In the genomic region with DNA sequence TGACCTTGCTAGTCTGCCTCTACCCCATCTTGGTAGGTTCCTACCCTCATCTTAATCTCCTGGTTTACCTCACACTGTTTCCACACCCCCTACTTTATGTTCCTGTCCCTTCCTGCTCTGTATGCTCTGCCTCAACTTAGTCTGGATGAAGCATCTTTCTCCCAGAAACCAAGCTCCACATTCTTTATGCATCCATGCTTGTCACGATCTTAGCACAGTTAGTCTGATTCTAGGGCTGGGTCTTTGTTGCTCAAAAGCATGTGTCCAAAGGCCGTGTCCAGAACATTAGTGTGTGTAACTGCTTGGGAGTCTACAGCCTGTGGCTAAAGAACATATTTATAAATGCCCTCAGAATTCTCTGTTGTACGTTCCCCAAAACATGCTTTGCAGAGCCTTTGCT, we compare ENCODE assay signal across 9 mouse cellular contexts. TPM values are rescaled to one million over a fixed set of nuclear protein-coding genes. Genes with fewer than 3 reads are reported as not detected.
A peak's percentile ranks its signal among the peaks of the same experiment; 100 is the strongest.
DNase-seq lines count a peak whose midpoint lies in the region; ATAC-seq and TF ChIP-seq lines count a peak whose summit lies in the region.
"Had no signal": no experiment of that assay in that cellular context is flagged by ENCODE, and none has a peak within 500 bp of the region (broad histone marks: within the 10 kb centered on the region; RNA-seq: fewer than 3 reads in every experiment).

No protein-coding gene starts in this region.

- no peak for TF ChIP-seq CTCF in kidney, postnatal 0 days (IDR thresholded peaks at IDR 0.05; ENCODE audit: low read depth)

- ATAC-seq in kidney, postnatal 0 days (replicated peaks; ENCODE audit: low FRiP score, low read depth): no peak
- ATAC-seq in embryonic facial prominence, embryonic 12.5 days (ENCODE audit: insufficient number of reproducible peaks, insufficient read depth, low FRiP score, low TSS enrichment): no peak
- no peak for ATAC-seq in hindbrain, embryonic 14.5 days (ENCODE audit: low FRiP score)
- ATAC-seq in midbrain, embryonic 12.5 days (ENCODE audit: low FRiP score, low read depth): no peak

- no peak for DNase-seq in kidney, postnatal 0 days (ENCODE audit: low spot score)
- DNase-seq in kidney, postnatal 14 days: no peak
- no peak for DNase-seq in hindbrain, embryonic 14.5 days (ENCODE audit: low spot score)
- DNase-seq in cerebellum, postnatal 36 days: no peak
- no peak for DNase-seq in cerebellum, adult 11 months
- DNase-seq in heart, adult 18-20 months: no peak
- DNase-seq: heart, adult 11 months had no signal

- peak overlapping the region; percentile 88; the same call in 1 of the 2 replicates for H3K4me2 ChIP-seq in kidney, postnatal 0 days (ENCODE audit: low read length)
- peak overlapping the region; percentile 80 for H3K4me2 ChIP-seq in embryonic facial prominence, embryonic 12.5 days (replicated peaks)
- H3K4me2 ChIP-seq in hindbrain, embryonic 14.5 days (replicated peaks): peak overlapping the region; percentile 55
- peak overlapping the region; percentile 92 for H3K4me2 ChIP-seq in midbrain, embryonic 12.5 days (replicated peaks)

- no peaks in the 10 kb centered on the region for H3K36me3 ChIP-seq in kidney, postnatal 0 days (ENCODE audit: insufficient read depth, low read length)
- H3K36me3 ChIP-seq in embryonic facial prominence, embryonic 12.5 days: no peaks in the 10 kb centered on the region
- H3K36me3 ChIP-seq in hindbrain, embryonic 14.5 days (replicated peaks; ENCODE audit: control insufficient read depth, insufficient read depth): no peaks in the 10 kb centered on the region
- 0 out of 2 replicates have a peak, but pooled peaks cover 6% of the 10 kb centered on the region for H3K36me3 ChIP-seq in midbrain, embryonic 12.5 days

- H3K9me3 ChIP-seq in kidney, postnatal 0 days (replicated peaks; ENCODE audit: low read length): no peaks in the 10 kb centered on the region
- no peaks in the 10 kb centered on the region for H3K9me3 ChIP-seq in embryonic facial prominence, embryonic 12.5 days
- no peaks in the 10 kb centered on the region for H3K9me3 ChIP-seq in hindbrain, embryonic 14.5 days (ENCODE audit: control insufficient read depth, low read length)
- H3K9me3 ChIP-seq in midbrain, embryonic 12.5 days: no peaks in the 10 kb centered on the region

- H3K4me3 ChIP-seq in kidney, postnatal 0 days (replicated peaks; ENCODE audit: low read depth, low read length): no peak overlapping the region
- H3K4me3 ChIP-seq in embryonic facial prominence, embryonic 12.5 days: peak overlapping the region; percentile 89; the same call in 1 of the 2 replicates
- peak overlapping the region; percentile 91 for H3K4me3 ChIP-seq in hindbrain, embryonic 14.5 days (replicated peaks; ENCODE audit: low read length)
- H3K4me3 ChIP-seq in midbrain, embryonic 12.5 days: peak overlapping the region; percentile 72; the same call in 1 of the 2 replicates

- WGBS in kidney, postnatal 0 days: 57% methylated on average over 3 of the region's 3 CpGs
- 68% methylated on average over 3 of the region's 3 CpGs for WGBS in embryonic facial prominence, embryonic 12.5 days
- 56% methylated on average over 3 of the region's 3 CpGs for WGBS in hindbrain, embryonic 14.5 days
- 60% methylated on average over 3 of the region's 3 CpGs for WGBS in midbrain, embryonic 12.5 days

- H3K9ac ChIP-seq in kidney, postnatal 0 days (ENCODE audit: low read depth, low read length): no peak overlapping the region
- H3K9ac ChIP-seq in embryonic facial prominence, embryonic 12.5 days: no peak overlapping the region; the same call in 1 of the 2 replicates
- peak overlapping the region; percentile 97; the same call in 1 of the 2 replicates for H3K9ac ChIP-seq in hindbrain, embryonic 14.5 days
- peak overlapping the region; percentile 32 for H3K9ac ChIP-seq in midbrain, embryonic 12.5 days (replicated peaks)

- no peak overlapping the region for H3K27ac ChIP-seq in kidney, postnatal 0 days
- H3K27ac ChIP-seq in embryonic facial prominence, embryonic 12.5 days: no peak overlapping the region
- no peak overlapping the region for H3K27ac ChIP-seq in hindbrain, embryonic 14.5 days
- H3K27ac ChIP-seq in midbrain, embryonic 12.5 days (replicated peaks): no peak overlapping the region

- no peaks in the 10 kb centered on the region for H3K27me3 ChIP-seq in kidney, postnatal 0 days (ENCODE audit: insufficient read depth, low read length)
- H3K27me3 ChIP-seq in embryonic facial prominence, embryonic 12.5 days: no peaks in the 10 kb centered on the region
- H3K27me3 ChIP-seq in hindbrain, embryonic 14.5 days (ENCODE audit: control insufficient read depth, insufficient read depth, low read length): no peaks in the 10 kb centered on the region
- no peaks in the 10 kb centered on the region for H3K27me3 ChIP-seq in midbrain, embryonic 12.5 days

- H3K4me1 ChIP-seq in kidney, postnatal 0 days (replicated peaks; ENCODE audit: insufficient read depth, low read length): peaks cover 10% of the 10 kb centered on the region
- H3K4me1 ChIP-seq in embryonic facial prominence, embryonic 12.5 days: peaks cover 28% of the 10 kb centered on the region
- H3K4me1 ChIP-seq in hindbrain, embryonic 14.5 days (replicated peaks; ENCODE audit: control insufficient read depth, insufficient read depth, low read length): peaks cover 18% of the 10 kb centered on the region
- H3K4me1 ChIP-seq in midbrain, embryonic 12.5 days: peaks cover 26% of the 10 kb centered on the region

RNA-seq across cellular contexts. Expression of a gene that starts 1.8 kb away (rescaled TPM):
- polyA plus RNA-seq in kidney, postnatal 0 days (2015; fragmentation: Nextera tagmentation; extraction: Ambion mirVana): 21.8 and 23.6 TPM in 2 replicates
- 59.3 and 64.8 TPM in 2 replicates for polyA plus RNA-seq in embryonic facial prominence, embryonic 12.5 days (2016; fragmentation: Nextera tagmentation; extraction: Ambion mirVana)
- polyA plus RNA-seq in hindbrain, embryonic 14.5 days (2014; fragmentation: Nextera tagmentation; extraction: Ambion mirVana): 77.3 and 95.0 TPM in 2 replicates
- polyA plus RNA-seq in midbrain, embryonic 12.5 days (2016; fragmentation: Nextera tagmentation; extraction: Ambion mirVana): 67.6 and 68.1 TPM in 2 replicates
- total RNA-seq in heart, adult 18-20 months (2021): 10 to 100 TPM in 1 of 2 experiments, 1 to 10 TPM in 1; 9.0 to 10.8 TPM

Comparison
In these comparisons a context has a peak if more than half of its experiments do, and no peak if none do; other contexts are left out.
1. H3K9ac ChIP-seq: peak in hindbrain, embryonic 14.5 days (single experiment) and midbrain, embryonic 12.5 days (single experiment); none in kidney, postnatal 0 days (single experiment) and embryonic facial prominence, embryonic 12.5 days (single experiment).
2. Peak in every context shown above with its lines, with median percentiles within 50 percentile points of each other: H3K4me2 ChIP-seq.